Mouse (Mus musculus): ENCODE data around the gene Pla2g10. TPM values are rescaled to one million over a fixed set of nuclear protein-coding genes. Genes with fewer than 3 reads are reported as not detected.
"Not testable (repeated sequence)": the region's sequence is repeated elsewhere in the genome, so short reads cannot be mapped to it uniquely, and the experiment has no call there.

The Pla2g10 gene
- total RNA-seq (2021): not detected

DNA sequence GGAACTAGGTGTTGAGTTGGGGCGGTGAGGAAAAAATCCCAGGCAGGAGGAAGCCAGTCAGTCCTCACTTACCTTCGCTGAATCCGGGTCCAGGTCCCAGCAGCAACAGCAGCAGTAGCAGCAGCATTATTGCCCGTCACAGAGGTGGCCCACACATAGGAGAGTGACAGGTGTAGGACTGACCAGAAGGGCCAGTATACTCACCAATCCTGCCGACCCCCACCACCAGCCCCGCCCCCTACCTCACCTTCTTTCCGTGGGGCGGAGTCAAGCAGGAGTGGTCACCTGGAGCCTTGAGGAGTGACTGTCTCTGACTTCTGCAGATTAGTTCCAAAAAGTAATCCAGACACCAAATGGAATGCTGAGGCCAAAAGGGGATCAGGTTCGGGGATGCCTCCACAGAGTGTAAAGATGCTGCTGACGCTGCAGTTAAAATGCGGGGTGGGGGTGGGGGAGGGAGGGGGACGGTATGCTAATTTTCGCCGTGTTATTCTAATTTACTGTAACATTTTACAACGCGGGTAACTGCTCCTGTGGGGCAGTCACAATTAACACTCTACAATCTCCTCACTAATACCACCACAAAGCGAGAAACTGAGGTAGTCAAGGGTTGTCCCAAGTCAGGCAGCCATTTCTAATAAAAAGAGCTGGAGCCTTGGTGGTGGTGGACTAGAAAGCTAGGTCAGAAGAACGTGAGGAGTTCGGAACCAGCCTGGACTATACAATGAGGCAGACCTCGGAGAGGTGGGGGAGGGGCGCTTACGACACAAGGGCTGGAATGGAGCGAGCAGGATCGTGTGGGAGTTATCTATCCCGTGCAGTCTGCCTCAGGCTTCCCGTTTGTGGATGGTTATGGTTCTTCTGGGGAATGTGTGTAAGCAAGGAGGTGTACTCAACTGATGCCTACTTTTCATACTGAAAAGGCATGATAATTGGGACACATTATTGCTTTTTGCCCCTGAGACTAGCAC is at the start of gene Pla2g10:
Pla2g10 (minus strand) TSS at position 699 of the 971 bp plus-strand sequence.
- DNase-seq (ENCODE audit: low spot score): no peak
- intact Hi-C loops (cut with DNase I): loop anchor here (5.0 to 10.0 kb wide), 3 partner anchors 198 to 616 kb away; no protein-coding TSS in a partner anchor

DNA sequence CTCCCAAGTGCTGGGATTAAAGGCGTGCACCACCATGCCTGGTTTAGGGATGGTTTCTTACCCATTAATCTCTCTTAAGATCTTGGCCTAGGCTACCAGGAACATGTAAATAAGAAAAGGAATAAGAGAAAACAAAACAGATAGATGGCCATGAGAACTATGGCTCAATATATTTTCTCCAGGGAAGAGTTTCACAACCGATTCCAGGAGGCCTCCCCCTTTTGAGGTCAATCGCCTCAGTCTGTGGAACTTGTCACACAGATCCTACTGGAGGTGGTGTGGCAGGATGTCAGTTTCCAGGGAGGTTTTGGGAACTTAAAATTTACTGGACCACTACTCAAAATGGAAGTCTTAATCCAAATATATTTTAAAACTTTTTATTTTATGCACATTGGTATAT is 43.9 kb upstream of the Pla2g10 start:
- intact Hi-C loops (cut with DNase I): not testable (repeated sequence)

DNA sequence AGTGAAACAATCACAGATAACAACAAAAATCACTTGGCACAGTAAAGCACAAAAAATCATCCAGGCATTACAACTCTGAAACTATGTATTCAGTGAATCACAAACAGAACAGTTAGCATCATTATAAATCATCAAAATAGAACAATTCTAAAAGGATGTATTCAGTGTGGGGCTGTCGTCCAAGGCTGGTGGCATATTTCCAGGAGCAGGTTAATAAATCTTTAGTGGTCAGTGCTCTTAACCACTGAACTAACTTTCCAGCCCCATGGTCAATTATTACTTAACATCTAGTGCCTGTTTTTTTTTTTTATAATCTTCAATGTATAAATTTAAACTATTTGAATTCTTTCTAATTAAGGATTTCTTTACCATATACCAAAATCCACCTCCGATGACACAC is 43.2 kb upstream of the Pla2g10 start:
- not testable (repeated sequence) for DNase-seq (ENCODE audit: low spot score)

More for the DNA sequence above, 43.9 kb upstream of the Pla2g10 start:
- not testable (repeated sequence) for DNase-seq (ENCODE audit: low spot score)

DNA sequence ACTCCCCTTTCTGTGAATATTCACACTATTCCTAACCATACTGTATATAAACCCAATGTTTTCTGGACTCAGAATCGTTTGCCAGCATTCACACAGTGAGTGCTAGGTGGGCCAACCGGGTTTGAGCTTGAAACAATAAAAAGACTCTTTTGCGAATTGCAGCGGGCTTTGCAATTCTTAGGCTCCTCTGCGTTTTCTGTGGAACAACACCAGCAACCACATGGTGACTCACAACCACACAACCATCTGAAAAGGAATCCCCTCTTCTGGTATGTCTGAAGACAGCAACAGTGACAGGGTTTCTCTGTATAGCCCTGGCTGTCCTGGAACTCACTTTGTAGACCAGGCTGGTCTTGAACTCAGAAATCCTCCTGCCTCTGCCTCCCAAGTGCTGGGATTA is 41.3 kb upstream of the Pla2g10 start:
- intact Hi-C loops (cut with DNase I): not testable (repeated sequence)

More for the DNA sequence above, 43.2 kb upstream of the Pla2g10 start:
- intact Hi-C loops (cut with DNase I): not testable (repeated sequence)

DNA sequence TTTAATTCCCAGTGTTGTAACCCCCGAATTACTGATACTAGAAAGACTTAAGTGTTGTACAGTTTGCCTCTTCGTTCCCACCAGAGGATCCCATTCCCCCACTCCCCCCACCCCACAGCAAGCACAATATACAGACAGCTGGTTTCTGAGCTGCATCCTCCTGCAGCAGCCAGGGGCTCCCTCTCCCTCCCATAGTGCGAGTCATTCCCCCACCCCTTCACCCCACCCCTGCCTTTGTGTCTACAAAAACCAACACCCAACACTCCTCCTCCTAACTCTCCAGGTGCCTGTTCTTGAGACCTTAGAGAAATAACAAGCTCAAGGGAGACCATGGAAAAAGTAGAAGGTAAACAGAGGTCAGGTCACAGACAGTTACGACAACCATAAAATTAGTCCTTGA is 40.8 kb upstream of the Pla2g10 start:
- DNase-seq (ENCODE audit: low spot score); intact Hi-C loops (cut with DNase I): not testable (repeated sequence)

More for the DNA sequence above, 41.3 kb upstream of the Pla2g10 start:
- DNase-seq (ENCODE audit: low spot score): not testable (repeated sequence)

DNA sequence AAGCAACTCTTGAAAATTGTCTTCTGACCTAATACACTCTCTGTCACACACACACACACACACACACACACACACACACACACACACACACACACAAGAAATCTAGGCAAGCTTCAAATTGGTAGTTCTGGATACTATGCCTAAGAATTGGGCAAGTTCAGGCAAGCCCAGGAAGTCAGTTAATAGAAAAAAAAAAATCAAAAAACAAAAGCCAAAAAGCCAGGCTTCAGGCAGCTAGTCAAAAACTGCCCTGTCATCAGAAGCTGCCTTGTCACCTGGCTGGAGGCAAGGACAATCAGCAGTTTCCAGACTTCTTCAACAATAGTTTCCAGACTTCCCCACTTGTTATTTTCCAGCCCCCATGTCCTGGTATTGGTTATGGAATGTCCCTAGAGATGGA is 35.6 kb upstream of the Pla2g10 start:
- no peak for DNase-seq (ENCODE audit: low spot score)
- intact Hi-C loops (cut with DNase I): no loop called here

DNA sequence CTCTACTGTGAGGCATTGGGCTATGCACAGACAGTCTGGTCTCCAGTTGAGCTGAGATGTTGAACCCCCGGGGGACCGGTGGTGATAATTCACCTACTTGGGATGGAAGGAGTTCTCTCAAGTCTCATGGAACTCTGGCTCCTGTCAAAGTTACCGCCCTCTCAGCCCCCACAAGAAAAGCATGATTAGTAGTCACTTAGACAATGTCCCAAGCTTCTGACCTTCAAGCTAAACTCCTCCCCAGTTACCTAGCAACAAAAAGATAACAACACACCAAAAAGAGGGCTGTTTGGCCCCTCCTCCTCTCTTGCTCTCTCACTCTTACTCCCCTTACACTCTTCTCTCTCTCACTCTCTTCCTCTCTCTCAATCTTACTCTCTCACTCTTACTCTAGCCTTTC is 33.7 kb upstream of the Pla2g10 start:
- intact Hi-C loops (cut with DNase I): no loop called here
- no peak for DNase-seq (ENCODE audit: low spot score)

DNA sequence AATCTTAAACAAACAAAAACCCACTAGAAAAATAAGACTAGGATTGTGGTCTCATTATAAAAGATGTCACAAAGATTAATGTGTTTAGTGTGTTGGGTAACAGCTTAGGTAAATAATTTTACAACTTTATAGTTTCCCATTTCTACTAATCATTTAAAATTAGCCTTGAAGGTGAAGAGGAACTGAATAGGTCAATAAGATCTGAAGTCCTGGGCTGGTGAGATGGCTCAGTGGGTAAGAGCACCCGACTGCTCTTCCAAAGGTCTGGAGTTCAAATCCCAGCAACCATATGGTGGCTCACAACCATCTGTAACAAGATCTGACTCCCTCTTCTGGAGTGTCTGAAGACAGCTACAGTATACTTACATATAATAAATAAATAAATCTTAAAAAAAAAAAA is 32.0 kb upstream of the Pla2g10 start:
- intact Hi-C loops (cut with DNase I); DNase-seq (ENCODE audit: low spot score): not testable (repeated sequence)

DNA sequence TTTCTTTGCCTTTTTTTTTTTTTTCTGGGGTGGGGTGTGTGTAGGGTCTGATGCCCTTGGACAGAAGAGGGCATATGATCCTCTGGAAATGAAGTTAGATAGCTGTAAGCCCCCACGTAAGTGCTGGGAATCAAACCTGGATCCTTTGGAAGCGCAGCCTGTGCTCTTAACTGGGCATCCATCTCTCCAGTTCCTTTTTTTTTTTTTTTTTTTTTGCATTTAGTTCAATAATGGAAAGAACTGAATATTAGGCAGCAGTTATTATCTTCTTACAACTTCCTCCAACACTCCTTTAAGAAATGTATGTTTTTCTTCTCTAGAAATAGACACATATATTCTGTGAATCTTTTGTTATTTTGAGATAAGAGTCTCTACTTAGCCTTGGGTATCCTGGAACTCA is 27.0 kb upstream of the Pla2g10 start:
- intact Hi-C loops (cut with DNase I): no loop called here
- no peak for DNase-seq (ENCODE audit: low spot score)

DNA sequence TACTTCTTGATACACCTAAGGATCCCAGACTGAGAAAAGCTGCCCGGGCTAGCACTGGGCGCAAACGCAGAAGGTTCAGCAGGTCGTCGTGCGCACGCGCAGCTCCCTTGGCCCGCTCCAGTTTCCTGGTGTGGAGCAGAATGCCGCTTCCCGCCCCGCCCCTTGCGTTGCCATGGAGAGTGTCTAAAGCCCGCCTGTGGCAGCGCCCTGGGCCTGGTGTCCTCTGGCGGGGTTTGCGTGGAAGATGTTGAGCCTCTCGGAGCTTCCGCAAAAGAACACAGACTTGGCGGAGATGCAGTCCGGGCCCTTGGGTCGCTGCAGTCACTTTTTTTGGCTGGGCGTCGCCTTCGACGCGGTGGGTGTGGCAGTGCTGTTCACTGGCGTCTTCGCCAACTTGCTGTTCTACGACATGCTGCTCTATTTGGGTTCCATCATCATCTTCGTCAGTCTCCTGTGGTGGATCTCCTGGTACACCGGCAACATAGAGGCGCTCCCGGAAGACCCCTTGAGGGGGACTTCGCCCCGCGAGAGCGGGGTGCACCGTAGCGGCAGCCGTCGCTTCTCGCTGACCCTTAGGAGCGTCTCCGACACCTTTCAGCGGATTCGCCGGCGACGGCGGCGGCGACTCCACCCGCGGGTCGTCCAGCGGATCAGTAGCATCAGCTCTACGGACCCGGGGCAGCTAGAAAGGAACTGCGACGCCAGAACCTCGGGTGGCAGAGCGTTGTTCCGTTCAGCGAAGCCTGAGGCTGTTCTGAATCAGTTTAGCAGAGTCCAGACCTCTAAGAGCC is 23.8 kb upstream of the Pla2g10 start:
- intact Hi-C loops (cut with DNase I): no loop called here
- peak; percentile 91 for DNase-seq (ENCODE audit: low spot score)

DNA sequence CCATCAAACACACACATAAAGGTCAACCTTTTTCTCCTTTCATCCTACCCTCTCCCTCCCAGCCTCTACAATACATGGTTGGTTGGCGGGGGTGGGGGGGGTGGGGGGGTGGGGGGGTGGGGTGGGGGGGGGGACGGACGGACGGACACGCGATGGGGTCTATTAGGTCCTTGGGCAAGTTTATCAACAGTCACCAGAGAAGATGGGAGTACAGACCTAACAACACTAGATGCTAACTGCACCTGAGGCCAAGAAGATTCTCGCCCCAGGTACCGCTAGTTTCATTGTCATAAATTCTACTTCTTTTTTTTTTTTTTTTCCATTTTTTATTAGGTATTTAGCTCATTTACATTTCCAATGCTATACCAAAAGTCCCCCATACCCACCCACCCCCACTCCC is 23.2 kb upstream of the Pla2g10 start:
- intact Hi-C loops (cut with DNase I): no loop called here
- no peak for DNase-seq (ENCODE audit: low spot score)

DNA sequence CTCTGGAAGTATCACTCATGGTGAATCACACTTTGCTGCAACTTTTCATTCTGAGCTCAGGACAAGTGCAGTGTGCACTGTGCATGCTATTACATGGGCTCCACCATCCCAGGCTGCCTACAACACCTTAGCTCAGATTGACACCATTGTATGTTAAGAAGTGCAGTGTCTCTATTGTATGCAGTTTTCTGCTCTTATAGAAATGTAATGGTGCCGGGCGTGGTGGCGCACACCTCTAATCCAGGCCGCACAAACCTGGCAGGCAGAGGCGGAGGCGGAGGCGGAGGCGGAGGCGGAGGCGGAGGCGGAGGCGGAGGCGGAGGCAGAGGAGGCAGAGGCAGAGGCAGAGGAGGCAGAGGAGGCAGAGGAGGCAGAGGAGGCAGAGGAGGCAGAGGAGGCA is 19.8 kb upstream of the Pla2g10 start:
- intact Hi-C loops (cut with DNase I): no loop called here
- no peak for DNase-seq (ENCODE audit: low spot score)

DNA sequence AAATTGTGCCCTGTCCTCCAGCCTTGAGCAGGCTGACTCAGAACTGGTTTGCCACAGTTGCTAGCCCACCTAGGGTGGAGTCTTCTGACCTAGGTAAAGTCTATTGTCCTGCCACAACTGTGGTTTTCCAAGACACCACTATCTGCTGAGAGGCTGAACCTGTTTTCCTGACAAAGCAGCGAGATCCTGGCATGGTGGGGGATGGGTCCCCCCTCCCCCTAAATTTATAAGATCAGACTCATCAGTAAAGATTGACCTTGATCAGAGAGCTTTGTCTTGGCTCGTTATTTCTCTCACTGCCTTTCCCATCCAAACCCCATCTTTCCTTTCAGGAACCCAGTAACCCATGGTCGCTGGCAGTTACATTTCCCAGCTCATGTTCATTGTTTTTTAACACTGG is 19.2 kb upstream of the Pla2g10 start:
- intact Hi-C loops (cut with DNase I): no loop called here
- DNase-seq (ENCODE audit: low spot score): no peak

DNA sequence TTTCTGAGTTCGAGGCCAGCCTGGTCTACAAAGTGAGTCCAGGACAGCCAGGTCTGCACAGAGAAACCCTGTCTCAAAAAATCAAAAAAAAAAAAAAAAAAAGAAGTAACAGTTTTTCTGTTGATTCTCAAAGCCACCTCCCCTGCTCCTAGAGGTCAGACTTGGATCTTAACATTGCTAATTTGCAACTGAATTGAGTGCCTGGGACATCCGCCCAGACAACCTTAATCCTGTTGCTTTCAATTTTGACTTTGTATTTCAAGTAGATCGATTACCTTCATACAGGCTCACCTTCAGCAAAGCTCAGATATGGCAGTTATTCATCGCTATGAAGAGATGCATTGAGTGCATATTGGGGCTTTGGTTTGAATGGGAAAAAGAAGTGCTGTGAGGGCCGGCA is 18.5 kb upstream of the Pla2g10 start:
- intact Hi-C loops (cut with DNase I): no loop called here
- DNase-seq (ENCODE audit: low spot score): no peak

DNA sequence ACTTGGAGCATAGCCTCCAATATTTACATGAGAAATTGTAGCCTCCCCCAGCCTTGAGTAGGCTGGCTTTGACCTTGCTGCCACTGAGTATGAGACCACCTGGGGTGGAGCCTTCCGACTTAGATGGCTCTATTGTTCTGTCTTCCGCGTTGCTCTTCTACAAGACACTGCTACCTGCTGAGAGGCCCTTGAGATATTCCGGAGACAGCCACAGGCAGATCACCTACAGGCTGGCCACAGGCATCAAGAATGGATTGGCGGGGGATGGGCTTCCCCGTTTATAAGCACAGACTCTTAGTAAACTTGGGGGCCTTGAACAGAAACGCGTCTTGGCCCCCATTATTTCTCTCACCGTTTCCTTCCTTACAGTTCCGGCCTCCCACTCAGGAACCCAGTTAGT is 18.0 kb upstream of the Pla2g10 start:
- intact Hi-C loops (cut with DNase I); DNase-seq (ENCODE audit: low spot score): not testable (repeated sequence)

DNA sequence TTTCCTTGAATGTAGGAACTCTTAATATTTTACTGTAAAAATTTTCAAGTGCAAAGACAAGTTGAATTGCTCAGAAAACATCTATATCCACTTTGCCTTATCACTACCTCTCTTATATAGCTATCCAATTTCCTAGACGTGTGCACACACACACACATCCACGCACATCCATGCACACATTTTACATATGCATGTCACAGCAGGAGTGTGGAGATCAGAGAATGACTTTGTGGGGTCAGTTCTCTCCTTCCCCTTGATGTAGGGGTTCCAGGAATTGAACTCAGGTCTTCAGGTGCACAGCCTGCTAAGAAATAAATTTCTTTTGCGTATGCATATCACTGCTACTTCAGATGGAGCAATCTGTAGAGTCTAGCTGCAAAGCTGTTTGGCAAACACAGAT is 17.3 kb upstream of the Pla2g10 start:
- intact Hi-C loops (cut with DNase I): no loop called here
- no peak for DNase-seq (ENCODE audit: low spot score)

DNA sequence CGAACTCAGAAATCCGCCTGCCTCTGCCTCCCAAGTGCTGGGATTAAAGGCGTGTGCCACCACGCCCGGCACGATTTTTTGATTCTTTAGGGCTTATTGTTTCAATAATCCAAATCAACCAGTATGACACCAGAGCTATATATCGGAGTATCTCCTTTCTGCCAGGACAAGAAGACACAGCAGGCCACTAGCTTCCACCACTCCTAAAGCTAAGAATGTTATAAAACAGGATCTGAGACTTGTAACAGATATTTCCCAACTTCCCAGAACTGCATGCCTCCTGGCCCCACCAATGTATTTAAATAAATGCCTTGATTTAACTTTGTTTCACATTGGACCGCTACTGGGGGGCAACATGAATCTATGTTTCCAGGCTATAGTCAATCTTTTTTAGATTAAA is 16.9 kb upstream of the Pla2g10 start:
- DNase-seq (ENCODE audit: low spot score): no peak
- intact Hi-C loops (cut with DNase I): no loop called here

DNA sequence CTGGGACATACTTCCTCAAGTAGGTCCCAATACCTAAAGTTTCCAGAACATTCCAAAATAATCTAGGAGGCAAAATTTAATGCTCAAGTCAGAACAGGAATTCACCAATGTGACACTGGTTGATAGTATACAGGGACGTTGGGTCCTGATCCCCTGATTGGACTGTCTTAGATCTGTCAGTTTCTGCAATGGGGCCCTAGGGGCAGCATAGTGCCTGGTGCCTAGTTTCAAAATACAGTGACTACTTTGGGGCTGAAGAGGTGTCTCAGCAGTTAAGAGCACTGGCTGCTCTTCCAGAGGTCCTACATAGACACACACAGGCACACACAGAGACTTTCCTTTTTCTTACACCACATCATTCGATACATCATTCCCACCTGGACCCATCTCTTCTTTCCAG is 10.1 kb upstream of the Pla2g10 start:
- intact Hi-C loops (cut with DNase I): no loop called here
- DNase-seq (ENCODE audit: low spot score): no peak

DNA sequence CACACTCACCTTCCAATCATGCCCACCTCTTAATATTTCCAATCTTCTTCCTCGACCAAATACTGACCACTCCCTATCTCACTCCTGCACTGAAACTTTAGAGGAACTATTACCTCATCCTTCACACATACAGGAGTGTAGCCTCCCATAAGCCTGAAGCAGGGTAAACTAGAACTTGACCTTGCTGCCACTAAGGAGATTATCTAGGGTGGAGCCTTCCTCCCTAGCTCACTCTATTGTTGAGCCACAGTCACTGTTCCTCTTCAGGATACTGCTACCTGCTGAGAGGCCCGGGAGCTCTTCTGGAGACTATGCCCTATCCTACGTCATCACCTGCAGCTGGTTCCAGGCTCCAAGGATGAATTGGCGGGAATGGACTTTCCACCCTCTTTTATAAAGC is 8.3 kb upstream of the Pla2g10 start:
- not testable (repeated sequence) for DNase-seq (ENCODE audit: low spot score)
- intact Hi-C loops (cut with DNase I): loop anchor here (10.0 kb wide), 2 partner anchors 294 to 624 kb away; no protein-coding TSS in a partner anchor

DNA sequence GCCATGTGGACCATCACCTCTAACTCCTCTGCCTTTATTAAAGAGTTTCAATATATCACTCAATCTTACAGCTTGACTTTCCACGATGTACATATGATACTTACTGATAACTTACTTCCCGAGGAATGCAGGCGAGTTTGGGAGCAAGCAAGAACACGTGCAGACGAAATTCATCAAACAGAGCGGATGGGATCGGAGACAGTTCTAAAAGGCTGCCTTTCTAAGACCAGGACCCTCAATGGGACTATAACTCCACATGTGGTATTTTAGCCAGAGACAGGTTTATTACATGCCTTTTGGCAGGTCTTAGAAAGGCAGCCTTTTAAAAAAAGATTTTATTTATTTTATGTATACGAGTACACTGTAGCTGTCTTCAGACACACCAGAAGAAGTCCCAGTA is 5.2 kb upstream of the Pla2g10 start:
- no peak for DNase-seq (ENCODE audit: low spot score)
- intact Hi-C loops (cut with DNase I): loop anchor here (10.0 kb wide), 2 partner anchors 291 to 621 kb away; no protein-coding TSS in a partner anchor

Measured in heart, postnatal 25 days (tissue).